Mouse (Mus musculus) liver, adult 2 months (tissue): ENCODE data around the gene Bhlhe23. TPM values are rescaled to one million over a fixed set of nuclear protein-coding genes. Genes with fewer than 3 reads are reported as not detected.

Experiments
- DNase-seq: peaks from one replicate; pipeline ENCODE4 v3.0.0-alpha.2; 2011; ENCODE audit warnings: low read depth, low spot score; ENCODE audit errors: extremely low read depth
- H3K27ac ChIP-seq: fragments of 200-500 bp; replicated peaks from 2 replicates; pipeline ENCODE4 v1.5.1; 2012; ENCODE audit warnings: low read depth, mild to moderate bottlenecking, control low read depth, inconsistent platforms, low read length; ENCODE audit not compliant: insufficient read depth
- H3K27me3 ChIP-seq: fragments of 200-500 bp; 2 replicates; pipeline ENCODE4 v1.6.1; 2012; ENCODE audit warnings: mild to moderate bottlenecking, moderate library complexity, low read length, inconsistent platforms; ENCODE audit not compliant: control insufficient read depth, insufficient read depth
- H3K36me3 ChIP-seq: fragments of 200-500 bp; 2 replicates; pipeline ENCODE4 v1.6.1; 2012; ENCODE audit warnings: low read length, inconsistent platforms; ENCODE audit not compliant: control insufficient read depth, insufficient read depth
- H3K4me1 ChIP-seq: fragments of 200-500 bp; 2 replicates; pipeline ENCODE4 v1.6.1; 2011; ENCODE audit warnings: low read length; ENCODE audit not compliant: control insufficient read depth, insufficient read depth
- H3K4me3 ChIP-seq: fragments of 200-500 bp; 2 replicates; pipeline ENCODE4 v1.5.1; 2011; ENCODE audit warnings: low read depth, mild to moderate bottlenecking, control low read depth, low read length, moderate library complexity; ENCODE audit not compliant: insufficient read depth
- H3K79me2 ChIP-seq: fragments of 200-500 bp; 2 replicates; pipeline ENCODE4 v1.6.1; 2012; ENCODE audit warnings: inconsistent platforms, mild to moderate bottlenecking, low read length, moderate library complexity; ENCODE audit not compliant: control insufficient read depth, insufficient read depth
- H3K9ac ChIP-seq: fragments of 200-500 bp; 2 replicates; pipeline ENCODE4 v1.6.1; 2012; ENCODE audit warnings: low read depth, mild to moderate bottlenecking, control low read depth, inconsistent platforms, low read length
- CTCF ChIP-seq: fragments of 200-500 bp; IDR thresholded peaks from 2 replicates; pipeline ENCODE4 v1.5.1; 2011; ENCODE audit warnings: low read depth, low read length, control low read depth
- POLR2A ChIP-seq: fragments of 200-500 bp; IDR thresholded peaks from 2 replicates; pipeline ENCODE4 v1.6.1; 2011; ENCODE audit warnings: low read length, control low read depth; ENCODE audit not compliant: insufficient read depth; ENCODE audit errors: extremely low read depth
- WGBS: fragments of 180-500 bp; shearing (Covaris S2); methylation state at CpG from one replicate; pipeline ENCODE4 v1.1.7; 2018; 5-methylcytosine and 5-hydroxymethylcytosine counted together
- polyA plus RNA-seq: library from polyadenylated mRNA; depleted of rRNA; stranded (reverse); fragments of >200 nt; gene quantifications from 2 replicates; pipeline ENCODE4 v1.2.3, GENCODE M21; 2012; rRNA removed
- total RNA-seq: library from RNA; depleted of rRNA; stranded (reverse); fragments of >200 nt; gene quantifications from 2 replicates; pipeline ENCODE4 v1.2.3, GENCODE M21; 2014; rRNA removed

Bhlhe23 gene
- not detected in 2 replicates for total RNA-seq
- not detected in 2 replicates for polyA plus RNA-seq

- H3K79me2 ChIP-seq = no peaks in the 10 kb centered on the region
- no peaks in the 10 kb centered on the region for H3K4me1 ChIP-seq
- no peak for TF ChIP-seq CTCF
- TF ChIP-seq POLR2A = no peak
- no peak within 1 kb of the TSS for H3K27ac ChIP-seq
- H3K9ac ChIP-seq = no peak within 1 kb of the TSS
- H3K27me3 ChIP-seq = peaks cover 17% of the 10 kb centered on the region
- 2% methylated on average over 28 of the region's 28 CpGs for WGBS
- H3K4me3 ChIP-seq = no peak within 1 kb of the TSS
- no peaks in the 10 kb centered on the region for H3K36me3 ChIP-seq
- no peak for DNase-seq
These were observed at the start of gene Bhlhe23 for GRCm38 (mm10) chr2:180776793-180777192. TSS of gene Bhlhe23 (minus strand) at chr2:180776900.

- Histone ChIP-seq H3K36me3 (no peaks in the 10 kb centered on the region), H3K27ac (no peak overlapping the region), H3K4me1 (no peaks in the 10 kb centered on the region), H3K27me3 (no peaks in the 10 kb centered on the region), H3K4me3 (no peak overlapping the region), H3K9ac (no peak overlapping the region), H3K79me2 (no peaks in the 10 kb centered on the region)
- no peak for TF ChIP-seq CTCF
- no peak for TF ChIP-seq POLR2A
- no peak for DNase-seq
- 56% methylated on average over 11 of the region's 11 CpGs for WGBS
These were observed 48.6 kb upstream of the Bhlhe23 start for GRCm38 (mm10) chr2:180825147-180825941.

- H3K4me1 ChIP-seq = no peaks in the 10 kb centered on the region
- H3K4me3 ChIP-seq = no peak overlapping the region
- no peaks in the 10 kb centered on the region for H3K27me3 ChIP-seq
- TF ChIP-seq CTCF (no peak), POLR2A (no peak)
- H3K27ac ChIP-seq = no peak overlapping the region
- no peaks in the 10 kb centered on the region for H3K36me3 ChIP-seq
- no peak overlapping the region for H3K9ac ChIP-seq
- no peaks in the 10 kb centered on the region for H3K79me2 ChIP-seq
- 75% methylated on average over 4 of the region's 4 CpGs for WGBS
- DNase-seq = no peak
These were observed 48.0 kb upstream of the Bhlhe23 start for GRCm38 (mm10) chr2:180824724-180825123.

- no peaks in the 10 kb centered on the region for H3K36me3 ChIP-seq
- no peak for TF ChIP-seq POLR2A
- no peak for TF ChIP-seq CTCF
- WGBS = 61% methylated on average over 4 of the region's 4 CpGs
These were observed 47.4 kb upstream of the Bhlhe23 start for GRCm38 (mm10) chr2:180824061-180824460.

GRCm38 (mm10) chr2:180822476-180822875 is 45.8 kb upstream of the Bhlhe23 start:
- H3K79me2 ChIP-seq = no peaks in the 10 kb centered on the region
- no peak overlapping the region for H3K4me3 ChIP-seq
- no peaks in the 10 kb centered on the region for H3K36me3 ChIP-seq
- peak; percentile 7 for DNase-seq
- H3K9ac ChIP-seq = no peak overlapping the region
- TF ChIP-seq POLR2A (no peak), CTCF (peak; percentile 56)
- no peaks in the 10 kb centered on the region for H3K27me3 ChIP-seq
- H3K4me1 ChIP-seq = no peaks in the 10 kb centered on the region
- H3K27ac ChIP-seq = no peak overlapping the region
- 28% methylated on average over 6 of the region's 6 CpGs for WGBS

More at GRCm38 (mm10) chr2:180824061-180824460, 47.4 kb upstream of the Bhlhe23 start:
- no peaks in the 10 kb centered on the region for H3K4me1 ChIP-seq
- no peaks in the 10 kb centered on the region for H3K79me2 ChIP-seq
- DNase-seq = no peak
- H3K9ac ChIP-seq = no peak overlapping the region
- no peaks in the 10 kb centered on the region for H3K27me3 ChIP-seq
- H3K27ac ChIP-seq = no peak overlapping the region
- H3K4me3 ChIP-seq = no peak overlapping the region

GRCm38 (mm10) chr2:180819504-180819903 is 42.8 kb upstream of the Bhlhe23 start:
- H3K27ac ChIP-seq = no peak overlapping the region
- H3K36me3 ChIP-seq = no peaks in the 10 kb centered on the region
- no peaks in the 10 kb centered on the region for H3K4me1 ChIP-seq
- H3K79me2 ChIP-seq = no peaks in the 10 kb centered on the region
- no peak overlapping the region for H3K4me3 ChIP-seq
- H3K9ac ChIP-seq = no peak overlapping the region
- WGBS = 96% methylated on average over 2 of the region's 2 CpGs
- TF ChIP-seq POLR2A (no peak), CTCF (no peak)
- DNase-seq = no peak
- H3K27me3 ChIP-seq = no peaks in the 10 kb centered on the region
